Mouse (Mus musculus): Measurements from ENCODE around the gene Ugt1a7c.

GRCm38 (mm10) chr1:88243861-88244260 is 149.0 kb downstream of the Ugt1a7c start:
- no peak for TF ChIP-seq CTCF (IDR thresholded peaks at IDR 0.05; ENCODE audit: insufficient read depth, low read length)
- TF ChIP-seq POLR2A (IDR thresholded peaks at IDR 0.05; ENCODE audit: borderline replicate concordance, extremely low read depth, low read depth, low read length): no peak
